Mouse (Mus musculus): ENCODE data around the gene Grap.
"Not testable (repeated sequence)": the region's sequence is repeated elsewhere in the genome, so short reads cannot be mapped to it uniquely, and the experiment has no call there.

Grap gene

GRCm38 (mm10) chr11:61639601-61640177 is 13.4 kb upstream of the Grap start:
- DNase-seq (ENCODE audit: extremely low spot score), result no peak

DNA sequence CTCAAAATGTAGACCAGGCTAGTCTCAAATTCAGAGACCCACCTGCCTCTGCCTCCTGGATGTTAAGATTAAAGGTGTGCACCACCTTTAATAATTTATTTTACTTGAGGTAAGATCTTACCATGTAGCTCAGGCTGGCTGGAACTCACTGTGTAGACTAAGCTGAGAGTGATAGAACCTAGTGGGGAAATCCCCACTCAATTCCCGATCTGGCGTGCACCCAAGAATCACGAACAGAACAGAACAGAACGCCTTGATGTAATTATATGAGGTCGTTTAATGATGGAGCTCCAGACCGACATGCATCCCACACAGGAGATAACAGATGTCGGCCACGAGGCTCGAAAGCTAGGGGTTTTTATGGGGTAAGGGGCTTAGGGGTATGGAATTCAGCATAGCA is 12.5 kb upstream of the Grap start:
- DNase-seq (ENCODE audit: extremely low spot score), result not testable (repeated sequence)

GRCm38 (mm10) chr11:61642106-61642505 is 11.0 kb upstream of the Grap start:
- no peak for DNase-seq (ENCODE audit: extremely low spot score)

GRCm38 (mm10) chr11:61643184-61643961 is 9.7 kb upstream of the Grap start:
- no peak for DNase-seq (ENCODE audit: extremely low spot score)

DNA sequence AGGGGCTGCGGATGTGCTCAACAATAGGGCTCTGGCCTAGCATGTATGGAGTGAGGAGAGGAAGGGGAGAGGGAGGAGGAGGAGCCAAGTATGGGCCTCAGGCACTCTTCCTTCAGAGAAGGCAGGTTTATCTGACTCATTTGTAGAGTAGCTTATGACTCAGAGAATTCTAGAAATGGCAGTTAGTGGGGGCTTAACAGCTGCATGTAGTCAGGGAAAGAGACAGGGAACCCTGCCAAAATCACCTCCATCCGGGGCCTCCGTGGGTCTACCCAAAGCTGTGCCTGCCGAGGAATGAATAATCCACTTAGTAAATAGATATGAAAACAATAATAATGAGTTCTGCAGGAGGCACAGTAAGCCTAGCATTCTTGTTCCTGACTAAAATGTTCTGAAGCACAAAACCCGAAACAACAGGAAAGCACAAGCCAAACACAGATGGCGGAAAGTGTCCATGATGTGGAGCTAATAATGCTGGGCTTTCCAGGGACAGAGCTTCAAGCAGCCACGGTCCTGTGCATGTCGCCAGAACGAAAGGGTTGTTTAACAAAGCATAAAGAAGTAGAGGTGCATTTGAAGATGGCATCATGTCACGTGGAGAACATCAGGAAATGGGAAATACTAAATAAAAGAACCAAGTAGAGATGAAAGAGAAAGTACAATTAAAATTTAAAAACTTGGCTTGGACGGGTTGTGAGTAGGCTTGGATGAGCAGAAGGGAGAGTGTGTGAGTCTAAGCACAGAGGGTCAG is 8.3 kb upstream of the Grap start:
- no peak for DNase-seq (ENCODE audit: extremely low spot score)

DNA sequence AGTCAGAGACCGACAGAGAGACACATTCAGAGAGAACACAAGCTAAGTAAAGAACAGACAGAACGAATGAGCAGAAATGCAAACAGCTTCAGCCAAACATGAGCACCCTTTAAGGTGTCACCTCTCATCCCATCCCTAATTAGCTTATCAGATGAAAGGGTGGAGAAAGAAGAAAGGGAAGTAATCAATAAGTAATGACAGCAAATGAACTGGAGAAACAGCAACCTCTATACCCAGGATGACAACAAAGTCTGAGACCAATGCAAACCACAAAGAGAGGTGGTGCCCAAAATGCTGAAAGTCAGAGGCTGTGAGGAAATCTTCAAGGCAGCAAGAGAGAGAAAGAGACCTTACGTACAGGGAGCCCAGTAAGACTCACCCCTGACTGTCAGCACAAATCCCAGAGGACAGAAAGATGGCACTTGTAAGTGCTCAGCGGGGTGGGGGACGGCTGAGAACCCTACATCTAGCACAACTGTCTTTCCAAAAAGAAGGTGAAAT is 7.7 kb upstream of the Grap start:
- DNase-seq (ENCODE audit: extremely low spot score), result no peak

DNA sequence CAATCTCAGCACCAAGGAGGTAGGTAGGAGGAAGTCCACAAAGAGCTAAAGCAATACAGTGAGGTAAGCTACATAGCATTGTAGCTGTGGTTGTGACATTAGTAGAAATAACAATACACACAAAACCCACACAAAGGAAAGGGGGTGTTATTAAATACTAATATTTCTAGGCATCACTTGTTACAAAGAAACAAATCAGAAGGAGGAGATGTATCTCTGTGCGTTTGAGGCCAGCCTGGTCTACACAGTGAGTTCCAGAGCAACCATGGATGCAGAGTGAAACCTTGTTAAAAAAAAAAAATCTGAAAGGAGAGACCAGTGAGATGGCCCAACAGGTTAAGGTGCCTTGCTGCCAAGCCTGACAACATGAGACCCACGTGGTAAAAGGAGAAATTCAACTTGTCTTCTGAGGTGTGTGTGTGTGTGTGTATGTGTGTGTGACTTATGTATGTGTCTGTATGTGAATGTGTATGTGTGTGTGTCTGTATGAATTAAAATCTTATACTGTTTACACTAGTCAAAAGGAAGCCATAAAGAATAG is 6.5 kb upstream of the Grap start:
- DNase-seq (ENCODE audit: extremely low spot score), result no peak

- DNase-seq (ENCODE audit: extremely low spot score), result no peak
Observed at GRCm38 (mm10) chr11:61647110-61647910, 5.8 kb upstream of the Grap start.

DNA sequence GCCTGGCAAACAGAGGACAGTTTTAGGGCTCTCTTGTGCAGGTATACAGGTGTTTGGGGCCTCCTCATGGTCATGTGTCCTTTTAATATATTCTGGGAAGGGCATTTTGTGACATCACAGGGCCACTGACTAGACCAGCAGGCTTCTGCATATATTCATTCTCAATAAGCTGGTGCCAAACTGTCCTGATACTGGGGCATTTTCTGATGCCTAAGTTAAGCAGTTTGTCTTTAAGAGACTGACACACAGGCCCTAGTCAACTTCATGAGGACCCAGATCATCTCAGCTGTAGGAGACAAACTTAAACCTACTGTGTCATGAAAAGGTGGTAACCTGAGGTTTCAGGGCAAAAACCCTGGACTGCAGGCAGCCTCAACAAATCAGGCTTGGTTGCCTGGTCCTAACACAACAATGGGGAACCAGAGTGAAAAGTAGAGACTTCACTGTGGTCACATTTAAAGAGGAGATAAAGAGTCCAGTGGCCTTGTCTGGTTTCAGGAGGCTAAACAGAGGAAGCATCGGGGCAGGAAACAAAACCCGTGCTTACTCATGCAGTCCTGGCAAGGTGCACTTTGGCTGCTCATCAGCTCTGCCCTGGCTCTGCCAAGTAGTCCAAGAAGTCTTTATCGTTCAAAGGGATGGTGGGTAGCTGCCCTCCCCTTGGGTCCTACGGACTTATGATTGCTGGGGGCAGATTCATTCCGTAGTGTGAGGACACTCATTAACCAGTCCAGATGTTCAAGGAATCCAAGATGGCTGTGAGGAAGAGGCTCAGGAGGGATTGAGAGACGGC is 4.9 kb upstream of the Grap start:
- DNase-seq (ENCODE audit: extremely low spot score), result no peak

GRCm38 (mm10) chr11:61648749-61649115 is 4.3 kb upstream of the Grap start:
- no peak for DNase-seq (ENCODE audit: extremely low spot score)

DNA sequence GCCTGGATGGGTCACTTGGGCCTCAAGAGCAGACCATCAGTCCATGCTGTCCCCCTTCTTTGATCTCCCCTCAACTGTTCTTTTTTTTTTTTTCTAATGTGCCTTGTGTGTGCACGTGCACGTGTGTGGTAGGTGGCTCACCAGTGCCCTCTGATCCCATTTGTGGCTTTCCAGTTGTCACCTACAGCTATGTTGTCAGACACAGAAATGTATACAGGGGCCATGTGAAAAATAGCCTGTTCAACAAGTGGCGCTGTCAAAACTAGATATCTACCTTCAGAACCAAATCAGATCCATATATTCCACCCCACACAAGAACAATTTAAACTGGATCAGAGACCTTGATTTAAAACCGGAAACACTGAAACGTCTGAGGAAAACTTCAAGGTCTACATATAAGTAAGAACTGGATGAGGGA is 3.9 kb upstream of the Grap start:
- DNase-seq (ENCODE audit: extremely low spot score), result no peak

GRCm38 (mm10) chr11:61649626-61650025 is 3.4 kb upstream of the Grap start:
- no peak for DNase-seq (ENCODE audit: extremely low spot score)

- no peak for DNase-seq (ENCODE audit: extremely low spot score)
Observed at GRCm38 (mm10) chr11:61650470-61651265, 2.4 kb upstream of the Grap start.

- no peak for DNase-seq (ENCODE audit: extremely low spot score)
Observed at GRCm38 (mm10) chr11:61652216-61652615, 849 bp upstream of the Grap start.

GRCm38 (mm10) chr11:61653568-61653967 is 503 bp downstream of the Grap start:
- DNase-seq (ENCODE audit: extremely low spot score), result no peak

- no peak for DNase-seq (ENCODE audit: extremely low spot score)
Observed at GRCm38 (mm10) chr11:61654786-61655311, 1.8 kb downstream of the Grap start.

GRCm38 (mm10) chr11:61655649-61656048 is 2.6 kb downstream of the Grap start:
- no peak for DNase-seq (ENCODE audit: extremely low spot score)

GRCm38 (mm10) chr11:61656148-61656850 is 3.2 kb downstream of the Grap start:
- DNase-seq (ENCODE audit: extremely low spot score), result no peak

DNA sequence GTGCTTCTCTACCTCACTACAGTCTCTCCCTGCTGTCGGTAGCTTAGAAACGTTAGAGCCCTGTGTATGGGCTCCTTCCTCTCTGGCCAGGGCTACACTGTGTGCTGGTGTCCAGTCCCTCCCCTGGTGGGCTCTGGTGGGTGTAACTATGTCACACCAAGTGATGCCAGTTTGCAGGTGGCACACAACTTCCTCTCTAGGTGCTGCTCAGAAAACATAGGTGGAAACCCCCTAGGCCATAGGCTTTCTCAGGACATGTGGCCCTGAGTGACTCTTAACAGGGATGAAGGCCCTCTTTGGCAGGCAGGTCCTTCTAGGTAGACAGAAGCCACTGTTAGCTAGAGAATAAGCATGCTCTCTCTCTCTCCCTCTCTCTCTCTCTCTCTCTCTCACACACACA is 4.4 kb downstream of the Grap start:
- DNase-seq (ENCODE audit: extremely low spot score), result no peak

Data from embryo, embryonic 9.5 days (tissue).